Mouse (Mus musculus): Measurements from ENCODE around the gene Rbm39.

GRCm38 (mm10) chr2:156196302-156197128 lies 16.5 kb upstream of the Rbm39 start, which contains the start of gene Phf20:
- TF ChIP-seq CTCF (IDR thresholded peaks at IDR 0.05; ENCODE audit: insufficient read depth, low read depth, low read length), result no peak
- peak; percentile 76 for TF ChIP-seq POLR2A (IDR thresholded peaks at IDR 0.05; ENCODE audit: insufficient read depth, low read depth, low read length)

All from olfactory bulb, adult 2 months (tissue).